Mouse (Mus musculus): ENCODE results near the gene Olfr1030. TPM values are rescaled to one million over a fixed set of nuclear protein-coding genes. Genes with fewer than 3 reads are reported as not detected.
"Not testable (repeated sequence)": the region's sequence is repeated elsewhere in the genome, so short reads cannot be mapped to it uniquely, and the experiment has no call there.

Gene Olfr1030
- polyA plus RNA-seq (2012; rRNA removed): not detected in 2 replicates

DNA sequence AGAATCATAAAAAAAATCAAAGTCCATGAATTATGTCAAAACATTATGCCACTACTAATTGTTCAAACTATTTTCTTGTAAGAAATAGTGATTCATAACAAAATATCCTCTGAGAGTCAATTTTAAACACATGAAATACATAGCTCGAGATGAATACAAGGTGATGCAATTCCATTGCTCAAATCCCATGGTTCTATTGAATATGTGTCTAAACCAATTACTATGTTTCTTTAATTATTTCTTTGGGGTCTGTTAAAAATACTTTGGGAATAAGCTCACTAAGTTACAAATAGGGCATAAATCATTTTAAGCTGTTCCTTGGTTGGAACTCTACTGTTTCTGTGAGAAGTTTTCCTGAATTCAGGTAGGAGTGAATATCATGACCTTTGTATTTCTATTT lies at the start of gene Olfr1030:
Gene Olfr1030, plus strand, starts transcription at position 301 of the 400 bp plus-strand sequence.
- H3K36me3 ChIP-seq (ENCODE audit: control insufficient read depth, insufficient read depth, low read length): no peaks in the 10 kb centered on the region
- no peaks in the 10 kb centered on the region for H3K27me3 ChIP-seq (ENCODE audit: control insufficient read depth, insufficient read depth, low read length)
- TF ChIP-seq CTCF (IDR thresholded peaks at IDR 0.05; ENCODE audit: extremely low read depth, insufficient read depth, insufficient read length, insufficient replicate concordance) (no peak), POLR2A (IDR thresholded peaks at IDR 0.05; ENCODE audit: low read depth, low read length) (no peak)
- H3K27ac ChIP-seq (ENCODE audit: insufficient read depth, low read length): no peak within 1 kb of the TSS
- 66% methylated on average over 1 of the region's 1 CpGs for WGBS
- no peak for DNase-seq (ENCODE audit: low read depth in 1 of 2, low spot score in 2 of 2)
- H3K4me3 ChIP-seq (ENCODE audit: extremely low read depth, insufficient read depth, insufficient read length): no peak within 1 kb of the TSS
- H3K4me1 ChIP-seq (ENCODE audit: control insufficient read depth, insufficient read depth, insufficient read length): no peaks in the 10 kb centered on the region

DNA sequence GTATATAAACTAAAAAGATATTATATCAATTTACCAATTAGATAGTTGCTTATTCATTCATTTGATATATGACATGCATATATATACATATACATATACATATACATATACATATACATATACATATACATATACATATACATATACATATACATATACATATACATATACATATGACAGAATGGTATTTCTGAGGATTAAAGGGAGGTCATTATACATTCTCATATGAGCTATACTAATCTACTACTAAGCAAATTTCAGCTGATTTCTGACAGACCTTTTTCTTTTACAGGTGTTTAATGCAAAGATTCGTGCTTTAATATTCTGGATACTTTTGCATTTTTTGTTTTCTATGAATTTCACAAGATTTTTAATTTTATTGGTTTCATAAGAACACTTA lies 28.9 kb upstream of the Olfr1030 start, which contains the start of gene Olfr1028:
Gene Olfr1028, plus strand, starts transcription at position 301 of the 400 bp plus-strand sequence.
- no peaks in the 10 kb centered on the region for H3K36me3 ChIP-seq (ENCODE audit: control insufficient read depth, insufficient read depth, low read length)
- DNase-seq (ENCODE audit: low read depth in 1 of 2, low spot score in 2 of 2): no peak
- no peak within 1 kb of the TSS for H3K27ac ChIP-seq (ENCODE audit: insufficient read depth, low read length)
- no peak within 1 kb of the TSS for H3K4me3 ChIP-seq (ENCODE audit: extremely low read depth, insufficient read depth, insufficient read length)
- no peak for TF ChIP-seq POLR2A (IDR thresholded peaks at IDR 0.05; ENCODE audit: low read depth, low read length)
- TF ChIP-seq CTCF (IDR thresholded peaks at IDR 0.05; ENCODE audit: extremely low read depth, insufficient read depth, insufficient read length, insufficient replicate concordance): no peak
- no peaks in the 10 kb centered on the region for H3K4me1 ChIP-seq (ENCODE audit: control insufficient read depth, insufficient read depth, insufficient read length)
- WGBS: 52% methylated on average over 1 of the region's 1 CpGs
- H3K27me3 ChIP-seq (ENCODE audit: control insufficient read depth, insufficient read depth, low read length): no peaks in the 10 kb centered on the region

- H3K36me3 ChIP-seq (ENCODE audit: control insufficient read depth, insufficient read depth, low read length): no peaks in the 10 kb centered on the region
- no peak within 1 kb of the TSS for H3K4me3 ChIP-seq (ENCODE audit: extremely low read depth, insufficient read depth, insufficient read length)
- H3K27ac ChIP-seq (ENCODE audit: insufficient read depth, low read length): no peak within 1 kb of the TSS
- no peaks in the 10 kb centered on the region for H3K4me1 ChIP-seq (ENCODE audit: control insufficient read depth, insufficient read depth, insufficient read length)
- H3K27me3 ChIP-seq (ENCODE audit: control insufficient read depth, insufficient read depth, low read length): no peaks in the 10 kb centered on the region
- no peak for TF ChIP-seq CTCF (IDR thresholded peaks at IDR 0.05; ENCODE audit: extremely low read depth, insufficient read depth, insufficient read length, insufficient replicate concordance)
- no peak for TF ChIP-seq POLR2A (IDR thresholded peaks at IDR 0.05; ENCODE audit: low read depth, low read length)
- WGBS: 83% methylated on average over 2 of the region's 2 CpGs
- no peak for DNase-seq (ENCODE audit: low read depth in 1 of 2, low spot score in 2 of 2)
Measured at GRCm38 (mm10) chr2:85973595-85973994, 5.5 kb upstream of the Olfr1030 start, which contains the start of gene Olfr1029. Gene Olfr1029, plus strand, starts transcription at chr2:85973895.

DNA sequence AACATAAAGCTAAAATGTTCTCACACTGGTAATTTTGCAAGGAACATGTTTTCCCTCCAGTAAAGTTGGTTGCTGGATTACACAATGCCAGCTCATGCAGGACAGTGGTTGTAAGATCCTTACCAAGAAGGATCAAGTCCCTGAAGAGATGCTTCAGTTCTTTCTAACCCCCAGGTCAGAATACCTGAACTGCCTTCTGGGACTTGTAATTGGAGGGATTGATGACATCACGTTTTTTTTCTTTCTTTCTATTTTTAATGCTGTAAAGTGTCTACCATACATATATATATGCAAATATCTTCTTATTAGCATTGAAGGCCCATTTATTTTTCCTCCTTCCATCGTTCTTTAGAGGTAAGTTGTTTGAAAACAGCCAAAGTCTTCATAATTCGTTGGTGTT lies 10.9 kb downstream of the Olfr1030 start, which contains the start of gene Olfr1031:
Gene Olfr1031, plus strand, starts transcription at position 301 of the 400 bp plus-strand sequence.
- WGBS: 45% methylated on average over 3 of the region's 3 CpGs
- no peak within 1 kb of the TSS for H3K27ac ChIP-seq (ENCODE audit: insufficient read depth, low read length)

DNA sequence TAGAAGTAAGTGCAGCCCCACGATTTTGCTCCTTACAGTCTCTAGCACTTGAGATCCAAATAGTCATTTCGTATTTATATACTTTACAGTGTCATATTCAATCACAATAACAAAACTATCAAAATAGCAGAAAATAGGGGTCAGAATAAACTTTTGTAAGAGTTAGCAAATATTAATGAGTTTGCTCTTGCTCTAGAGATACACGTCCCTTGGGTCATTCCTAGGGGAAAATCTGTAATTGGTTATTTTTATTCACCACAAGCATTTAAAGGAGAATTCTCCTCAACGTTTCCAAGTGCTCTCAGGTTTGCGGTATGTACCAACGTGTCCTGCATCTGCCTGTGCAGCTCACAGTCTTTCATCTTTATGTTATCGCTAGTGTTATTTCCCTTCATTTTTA lies 26.2 kb downstream of the Olfr1030 start, which contains the start of gene Olfr1032:
Gene Olfr1032, plus strand, starts transcription at position 301 of the 400 bp plus-strand sequence.
- Histone ChIP-seq H3K27ac (ENCODE audit: insufficient read depth, low read length) (no peak within 1 kb of the TSS), H3K4me3 (ENCODE audit: extremely low read depth, insufficient read depth, insufficient read length) (no peak within 1 kb of the TSS), H3K36me3 (ENCODE audit: control insufficient read depth, insufficient read depth, low read length) (no peaks in the 10 kb centered on the region), H3K27me3 (ENCODE audit: control insufficient read depth, insufficient read depth, low read length) (no peaks in the 10 kb centered on the region), H3K4me1 (ENCODE audit: control insufficient read depth, insufficient read depth, insufficient read length) (no peaks in the 10 kb centered on the region)
- DNase-seq (ENCODE audit: low read depth in 1 of 2, low spot score in 2 of 2): no peak
- no peak for TF ChIP-seq CTCF (IDR thresholded peaks at IDR 0.05; ENCODE audit: extremely low read depth, insufficient read depth, insufficient read length, insufficient replicate concordance)
- TF ChIP-seq POLR2A (IDR thresholded peaks at IDR 0.05; ENCODE audit: low read depth, low read length): no peak
- 83% methylated on average over 7 of the region's 7 CpGs for WGBS

More for the DNA sequence above, 10.9 kb downstream of the Olfr1030 start, which contains the start of gene Olfr1031:
- Histone ChIP-seq H3K36me3 (ENCODE audit: control insufficient read depth, insufficient read depth, low read length) (no peaks in the 10 kb centered on the region), H3K4me3 (ENCODE audit: extremely low read depth, insufficient read depth, insufficient read length) (no peak within 1 kb of the TSS), H3K4me1 (ENCODE audit: control insufficient read depth, insufficient read depth, insufficient read length) (no peaks in the 10 kb centered on the region), H3K27me3 (ENCODE audit: control insufficient read depth, insufficient read depth, low read length) (no peaks in the 10 kb centered on the region)
- no peak for TF ChIP-seq POLR2A (IDR thresholded peaks at IDR 0.05; ENCODE audit: low read depth, low read length)
- no peak for TF ChIP-seq CTCF (IDR thresholded peaks at IDR 0.05; ENCODE audit: extremely low read depth, insufficient read depth, insufficient read length, insufficient replicate concordance)
- no peak for DNase-seq (ENCODE audit: low read depth in 1 of 2, low spot score in 2 of 2)

DNA sequence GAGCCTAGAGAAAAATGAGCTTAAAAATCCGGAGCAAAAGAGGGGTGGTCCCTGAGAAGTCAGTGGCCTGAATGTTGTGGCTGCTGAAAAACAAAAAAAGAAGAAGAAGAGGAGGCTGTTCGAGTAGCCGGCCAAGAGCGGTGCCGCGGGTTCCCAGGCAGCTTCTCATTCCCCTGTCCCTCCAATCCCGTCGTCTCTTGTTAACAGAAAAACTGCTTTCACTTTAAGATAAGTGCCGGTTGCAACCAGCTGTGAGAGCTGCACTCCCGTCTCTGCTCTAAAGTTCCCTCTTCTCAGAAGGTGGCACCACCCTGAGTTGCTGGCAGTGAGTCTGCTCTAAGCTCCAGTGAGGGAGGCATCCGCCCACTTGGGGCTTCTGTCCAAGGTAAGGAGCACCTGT lies 41.3 kb downstream of the Olfr1030 start, which contains the start of gene Olfr1033:
Gene Olfr1033, plus strand, starts transcription at position 228 of the 400 bp plus-strand sequence.
- H3K4me3 ChIP-seq (ENCODE audit: extremely low read depth, insufficient read depth, insufficient read length); H3K36me3 ChIP-seq (ENCODE audit: control insufficient read depth, insufficient read depth, low read length); DNase-seq (ENCODE audit: low read depth in 1 of 2, low spot score in 2 of 2); H3K27me3 ChIP-seq (ENCODE audit: control insufficient read depth, insufficient read depth, low read length); H3K4me1 ChIP-seq (ENCODE audit: control insufficient read depth, insufficient read depth, insufficient read length); H3K27ac ChIP-seq (ENCODE audit: insufficient read depth, low read length): not testable (repeated sequence)
- 3% methylated on average over 11 of the region's 11 CpGs for WGBS

- H3K36me3 ChIP-seq (ENCODE audit: control insufficient read depth, insufficient read depth, low read length); H3K4me1 ChIP-seq (ENCODE audit: control insufficient read depth, insufficient read depth, insufficient read length); H3K27me3 ChIP-seq (ENCODE audit: control insufficient read depth, insufficient read depth, low read length); H3K27ac ChIP-seq (ENCODE audit: insufficient read depth, low read length); DNase-seq (ENCODE audit: low read depth in 1 of 2, low spot score in 2 of 2); H3K4me3 ChIP-seq (ENCODE audit: extremely low read depth, insufficient read depth, insufficient read length): not testable (repeated sequence)
- 65% methylated on average over 6 of the region's 9 CpGs for WGBS
Measured at GRCm38 (mm10) chr2:86021518-86021917, 42.4 kb downstream of the Olfr1030 start.

Other genes starting within 250 kb of the Olfr1030 start
- not detected in 2 replicates for gene Olfr1012, start 216.5 kb upstream of the Olfr1030 start, polyA plus RNA-seq (2012; rRNA removed)
- gene Olfr1013, start 212.2 kb upstream of the Olfr1030 start, polyA plus RNA-seq (2012; rRNA removed): not detected in 2 replicates
- gene Olfr1014, start 206.6 kb upstream of the Olfr1030 start, polyA plus RNA-seq (2012; rRNA removed): not detected in 2 replicates
- not detected in 2 replicates for gene Olfr1015, start 197.3 kb upstream of the Olfr1030 start, polyA plus RNA-seq (2012; rRNA removed)
- gene Olfr1016, start 176.7 kb upstream of the Olfr1030 start, polyA plus RNA-seq (2012; rRNA removed): not detected in 2 replicates
- not detected in 2 replicates for gene Olfr1018, start 160.8 kb upstream of the Olfr1030 start, polyA plus RNA-seq (2012; rRNA removed)
- gene Olfr1019, start 133.8 kb upstream of the Olfr1030 start, polyA plus RNA-seq (2012; rRNA removed): not detected in 2 replicates
- gene Olfr1020, start 132.2 kb upstream of the Olfr1030 start, polyA plus RNA-seq (2012; rRNA removed): not detected in 2 replicates
- not detected in 2 replicates for gene Olfr1022, start 110.7 kb upstream of the Olfr1030 start, polyA plus RNA-seq (2012; rRNA removed)
- gene Olfr1023, start 93.6 kb upstream of the Olfr1030 start, polyA plus RNA-seq (2012; rRNA removed): not detected in 2 replicates
- not detected in 2 replicates for gene Olfr1024, start 74.2 kb upstream of the Olfr1030 start, polyA plus RNA-seq (2012; rRNA removed)
- not detected in 2 replicates for gene Olfr1025-ps1, start 64.1 kb upstream of the Olfr1030 start, polyA plus RNA-seq (2012; rRNA removed)
- not detected in 2 replicates for gene Olfr1026, start 57.7 kb upstream of the Olfr1030 start, polyA plus RNA-seq (2012; rRNA removed)
- not detected in 2 replicates for gene Olfr1028, start 28.8 kb upstream of the Olfr1030 start, polyA plus RNA-seq (2012; rRNA removed)
- not detected in 2 replicates for gene Olfr1029, start 5.4 kb upstream of the Olfr1030 start, polyA plus RNA-seq (2012; rRNA removed)
- gene Olfr1031, start 11.0 kb downstream of the Olfr1030 start, polyA plus RNA-seq (2012; rRNA removed): not detected in 2 replicates
- gene Olfr1032, start 26.3 kb downstream of the Olfr1030 start, polyA plus RNA-seq (2012; rRNA removed): not detected in 2 replicates
- 0.28 and 0.30 TPM in 2 replicates for gene Olfr1033, start 41.4 kb downstream of the Olfr1030 start, polyA plus RNA-seq (2012; rRNA removed)
- gene Olfr1034, start 66.6 kb downstream of the Olfr1030 start, polyA plus RNA-seq (2012; rRNA removed): 0.06 and 0.11 TPM in 2 replicates
- not detected in 2 replicates for gene Olfr1036, start 94.7 kb downstream of the Olfr1030 start, polyA plus RNA-seq (2012; rRNA removed)
- not detected in 2 replicates for gene Olfr1037, start 108.1 kb downstream of the Olfr1030 start, polyA plus RNA-seq (2012; rRNA removed)
- gene Olfr1039, start 156.7 kb downstream of the Olfr1030 start, polyA plus RNA-seq (2012; rRNA removed): not detected in 2 replicates
- gene Olfr1040, start 167.5 kb downstream of the Olfr1030 start, polyA plus RNA-seq (2012; rRNA removed): not detected in 2 replicates
- gene Olfr1042, start 182.6 kb downstream of the Olfr1030 start, polyA plus RNA-seq (2012; rRNA removed): not detected in 2 replicates
- not detected in 2 replicates for gene Olfr1043, start 188.2 kb downstream of the Olfr1030 start, polyA plus RNA-seq (2012; rRNA removed)
- gene Olfr1044, start 198.5 kb downstream of the Olfr1030 start, polyA plus RNA-seq (2012; rRNA removed): not detected in 2 replicates
- not detected in 2 replicates for gene Olfr52, start 206.4 kb downstream of the Olfr1030 start, polyA plus RNA-seq (2012; rRNA removed)
- gene Olfr1045, start 223.7 kb downstream of the Olfr1030 start, polyA plus RNA-seq (2012; rRNA removed): not detected in 2 replicates
- not detected in 2 replicates for gene Olfr1046, start 240.0 kb downstream of the Olfr1030 start, polyA plus RNA-seq (2012; rRNA removed)